Mouse (Mus musculus) hindbrain, embryonic 13.5 days (tissue): ENCODE results near the gene Adgre5. TPM values are rescaled to one million over a fixed set of nuclear protein-coding genes. Genes with fewer than 3 reads are reported as not detected.
A peak's percentile ranks its signal among the peaks of the same experiment; 100 is the strongest.

Experiments
- ATAC-seq: fragments of 200-750 bp; cut with Nextera tagmentation; 2 replicates; pipeline ENCODE4 v1.8.0; 2017; ENCODE audit warnings: moderate TSS enrichment; ENCODE audit not compliant: low FRiP score
- H3K27ac ChIP-seq: fragments of 300-500 bp; sonication (generic); 2 replicates; pipeline ENCODE4 v1.5.1; 2015; ENCODE audit warnings: inconsistent platforms, mild to moderate bottlenecking, moderate library complexity
- H3K27me3 ChIP-seq: fragments of 300-500 bp; sonication (generic); 2 replicates; pipeline ENCODE4 v1.6.1; 2015; ENCODE audit warnings: mild to moderate bottlenecking, inconsistent platforms
- H3K36me3 ChIP-seq: fragments of 300-500 bp; sonication (generic); 2 replicates; pipeline ENCODE4 v1.6.1; 2015; ENCODE audit warnings: mild to moderate bottlenecking, inconsistent platforms
- H3K4me1 ChIP-seq: fragments of 300-500 bp; sonication (generic); replicated peaks from 2 replicates; pipeline ENCODE4 v1.6.1; 2015; ENCODE audit warnings: inconsistent platforms
- H3K4me2 ChIP-seq: fragments of 300-500 bp; sonication (generic); 2 replicates; pipeline ENCODE4 v1.6.1; 2015; ENCODE audit warnings: inconsistent platforms, mild to moderate bottlenecking, moderate library complexity
- H3K4me3 ChIP-seq: fragments of 300-500 bp; sonication (generic); 2 replicates; pipeline ENCODE4 v1.5.1; 2015; ENCODE audit warnings: mild to moderate bottlenecking, inconsistent platforms
- H3K9ac ChIP-seq: fragments of 300-500 bp; sonication (generic); 2 replicates; pipeline ENCODE4 v1.6.1; 2015; ENCODE audit warnings: mild to moderate bottlenecking, inconsistent platforms
- H3K9me3 ChIP-seq: fragments of 300-500 bp; sonication (generic); 2 replicates; pipeline ENCODE4 v1.6.1; 2016; ENCODE audit warnings: inconsistent platforms
- WGBS: fragments of 180-500 bp; shearing (Covaris S2); methylation state at CpG from one replicate; pipeline ENCODE4 v1.1.7; 2015; 5-methylcytosine and 5-hydroxymethylcytosine counted together
- microRNA-seq: library from miRNA; unstranded; fragments of <30 nt; microRNA quantifications from one replicate; pipeline ENCODE4, GENCODE M21; 2016
- polyA plus RNA-seq: library from polyadenylated mRNA; unstranded; fragments of >200 nt; fragmentation: Nextera tagmentation; extraction: Ambion mirVana; gene quantifications from 2 replicates; pipeline ENCODE4 v1.2.1, GENCODE M21; 2015

Adgre5 gene
- polyA plus RNA-seq, 1 experiment from 2014 or later, result 13.0 TPM

DNA sequence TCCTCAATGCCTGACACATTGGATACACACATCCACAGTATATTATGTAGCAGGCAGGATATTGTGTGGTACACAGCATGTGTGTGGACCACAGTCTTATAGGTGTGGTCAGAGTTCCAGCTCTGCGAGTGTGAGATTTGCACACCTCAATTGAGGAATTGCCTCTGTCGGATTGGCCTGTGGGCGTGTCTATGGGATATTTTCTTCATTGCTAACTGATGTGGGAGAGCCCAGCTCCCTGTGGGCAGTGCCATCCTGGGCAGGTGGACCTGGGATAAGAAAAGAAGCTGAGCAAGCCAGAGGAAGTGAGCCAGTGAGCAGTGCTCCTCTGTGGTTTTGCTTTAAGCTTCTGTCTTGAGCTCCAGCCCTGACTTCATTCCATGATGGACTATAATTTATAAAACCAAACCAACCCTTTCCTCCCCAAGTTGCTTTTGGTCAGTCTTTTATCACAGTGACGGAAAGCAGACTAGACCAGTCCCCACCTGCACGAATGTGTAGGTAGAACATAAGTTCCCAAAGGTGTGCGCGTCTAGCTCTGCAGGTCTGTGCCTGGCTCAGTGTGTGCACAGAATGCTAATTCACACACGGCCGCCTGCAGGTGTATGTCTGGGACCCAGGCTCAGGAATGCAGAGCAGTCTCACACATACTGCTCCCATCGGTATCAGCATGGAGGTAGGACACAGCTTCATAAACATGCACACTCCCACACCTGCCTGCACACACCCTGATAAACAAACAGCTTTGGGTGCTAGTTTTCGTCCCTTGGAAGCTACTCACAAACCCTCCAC is 46.6 kb downstream of the Adgre5 start:
- H3K27me3 ChIP-seq, result no peaks in the 10 kb centered on the region
- H3K9ac ChIP-seq, result 0 out of 2 replicates have a peak overlapping the region, but pooled peaks have one; percentile 10
- peaks cover 30% of the 10 kb centered on the region for H3K36me3 ChIP-seq
- no peak for ATAC-seq
- no peak overlapping the region for H3K4me3 ChIP-seq
- H3K4me2 ChIP-seq, result no peak overlapping the region
- H3K9me3 ChIP-seq, result no peaks in the 10 kb centered on the region
- no peak overlapping the region for H3K27ac ChIP-seq
- WGBS, result 92% methylated on average over 11 of the region's 11 CpGs
- H3K4me1 ChIP-seq, result peaks cover 36% of the 10 kb centered on the region

DNA sequence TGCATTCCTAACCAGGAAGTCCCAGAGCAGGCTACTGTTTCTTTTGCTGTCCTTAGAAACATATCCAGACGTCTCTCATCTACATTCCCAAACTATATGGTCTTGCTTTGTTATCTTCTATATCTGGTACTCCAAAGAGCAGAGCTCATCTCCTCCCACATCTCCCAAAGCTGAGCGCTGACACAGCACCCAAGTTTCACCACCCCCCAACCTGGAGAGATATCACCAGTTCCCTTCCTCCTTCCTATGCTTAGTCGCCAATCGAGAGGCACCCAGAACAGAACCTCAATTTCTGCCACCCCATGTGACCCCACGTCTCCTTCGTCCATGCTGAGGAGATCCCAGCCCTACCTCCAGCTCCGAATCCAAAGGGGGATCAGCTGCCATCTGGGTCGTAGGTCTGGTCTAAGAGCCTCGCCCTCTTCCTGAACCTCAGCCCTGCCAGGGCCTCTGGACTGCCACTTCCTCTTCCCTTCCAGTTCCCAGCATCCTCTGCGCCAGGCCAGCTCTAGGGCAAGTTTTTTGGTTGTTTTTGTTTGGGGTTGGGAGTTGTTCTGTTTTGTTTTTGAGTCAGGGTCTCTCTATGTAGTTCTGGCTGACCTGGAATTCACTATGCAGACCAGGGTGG is 47.4 kb downstream of the Adgre5 start:
- no peak for ATAC-seq
- Histone ChIP-seq H3K9me3 (no peaks in the 10 kb centered on the region), H3K36me3 (peaks cover 35% of the 10 kb centered on the region), H3K27me3 (no peaks in the 10 kb centered on the region), H3K4me1 (peaks cover 31% of the 10 kb centered on the region), H3K9ac (0 out of 2 replicates have a peak overlapping the region, but pooled peaks have one; percentile 10), H3K4me2 (no peak overlapping the region), H3K27ac (no peak overlapping the region), H3K4me3 (no peak overlapping the region)
- WGBS, result 89% methylated on average over 10 of the region's 10 CpGs

DNA sequence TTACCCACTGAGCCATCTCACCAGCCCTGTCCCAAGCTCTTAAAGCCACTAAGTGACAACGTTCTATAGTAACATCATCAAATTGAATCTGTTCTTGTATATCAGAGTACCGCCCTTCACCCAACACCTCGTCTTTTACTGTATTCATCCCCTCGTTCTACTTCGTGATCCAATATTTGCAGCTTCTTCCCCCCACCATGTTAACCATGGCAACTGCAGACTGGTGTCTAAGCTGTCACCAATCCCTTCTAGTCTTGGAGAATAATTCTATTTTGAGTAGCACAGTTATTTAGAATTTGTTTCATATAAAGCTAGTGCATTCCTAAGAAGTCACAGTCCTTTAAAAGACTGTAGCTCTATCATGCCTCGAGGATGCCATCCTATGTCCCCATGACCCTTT is 51.9 kb downstream of the Adgre5 start:
- Histone ChIP-seq H3K36me3 (peaks cover 60% of the 10 kb centered on the region), H3K9me3 (no peaks in the 10 kb centered on the region), H3K27ac (no peak overlapping the region), H3K4me1 (0 out of 2 replicates have a peak, but pooled peaks cover 2% of the 10 kb centered on the region), H3K27me3 (no peaks in the 10 kb centered on the region), H3K4me3 (no peak overlapping the region), H3K4me2 (no peak overlapping the region), H3K9ac (no peak overlapping the region)
- ATAC-seq, result no peak
- WGBS, result 96% methylated on average over 6 of the region's 6 CpGs

DNA sequence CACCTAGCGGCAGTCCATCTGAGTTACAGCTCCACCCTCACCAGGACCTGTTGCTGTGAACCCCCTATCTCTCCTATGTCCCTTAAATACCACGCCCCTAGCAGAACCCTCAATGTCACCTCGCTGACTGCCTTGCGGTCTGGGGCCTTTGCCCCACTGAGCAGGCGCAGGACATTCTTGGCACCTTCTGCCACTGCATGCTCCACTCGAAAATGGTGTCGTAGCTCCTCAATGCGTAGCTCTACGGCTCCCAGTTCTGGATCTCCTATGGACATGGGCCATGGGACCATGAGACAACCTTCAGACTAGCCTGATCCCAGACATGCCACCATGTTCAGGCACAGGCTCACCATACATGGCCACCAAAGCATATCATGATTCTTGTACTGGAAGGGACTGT is 56.6 kb downstream of the Adgre5 start:
- no peak overlapping the region for H3K9ac ChIP-seq
- no peak overlapping the region for H3K4me3 ChIP-seq
- ATAC-seq, result no peak
- peaks cover 75% of the 10 kb centered on the region for H3K36me3 ChIP-seq
- no peak overlapping the region for H3K4me2 ChIP-seq
- H3K27ac ChIP-seq, result no peak overlapping the region
- no peaks in the 10 kb centered on the region for H3K9me3 ChIP-seq
- no peaks in the 10 kb centered on the region for H3K4me1 ChIP-seq
- 93% methylated on average over 9 of the region's 9 CpGs for WGBS
- H3K27me3 ChIP-seq, result no peaks in the 10 kb centered on the region

DNA sequence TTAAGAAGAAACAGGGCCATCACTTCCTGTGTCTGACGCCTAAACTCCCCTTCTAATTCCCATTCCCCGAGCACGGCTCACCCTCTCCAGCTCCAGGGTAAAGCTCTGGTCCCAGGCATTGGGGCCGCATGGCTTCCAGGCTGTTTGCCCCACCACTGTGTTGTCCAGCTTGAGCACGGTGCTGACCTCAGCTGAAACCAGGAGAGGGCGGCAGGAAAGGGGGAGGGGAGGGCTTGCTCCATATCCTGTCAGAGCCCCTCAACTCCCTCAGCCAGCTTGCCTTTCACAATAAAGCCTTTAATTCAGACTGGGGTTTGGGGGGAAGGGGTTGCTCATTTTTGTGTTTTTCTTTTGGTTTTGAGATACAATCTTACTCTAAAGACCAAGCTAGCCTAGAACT is 60.0 kb downstream of the Adgre5 start:
- Histone ChIP-seq H3K9me3 (no peaks in the 10 kb centered on the region), H3K4me1 (no peaks in the 10 kb centered on the region), H3K9ac (no peak overlapping the region), H3K4me2 (no peak overlapping the region), H3K27ac (no peak overlapping the region), H3K4me3 (no peak overlapping the region), H3K36me3 (peaks cover 94% of the 10 kb centered on the region), H3K27me3 (no peaks in the 10 kb centered on the region)
- no peak for ATAC-seq
- WGBS, result 41% methylated on average over 6 of the region's 6 CpGs

DNA sequence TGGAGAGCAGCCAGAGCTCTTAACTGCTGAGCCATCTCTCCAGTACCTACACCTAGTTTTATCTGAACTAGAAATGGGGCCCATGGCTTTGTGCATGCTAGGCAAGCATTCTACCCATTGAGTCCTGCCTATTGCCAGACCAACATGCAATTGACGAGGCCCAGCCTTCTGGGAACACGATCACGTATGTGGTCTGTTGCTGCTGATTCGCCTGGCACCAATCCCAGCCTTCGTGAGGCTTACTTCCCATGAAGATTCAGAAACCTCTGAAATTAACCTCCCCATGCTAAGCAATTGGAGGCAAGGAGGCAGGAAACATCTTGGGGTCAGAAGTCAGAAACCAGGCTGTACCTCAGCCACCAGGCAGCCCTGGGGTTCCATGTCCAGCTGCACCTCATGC is 60.5 kb downstream of the Adgre5 start:
- Histone ChIP-seq H3K4me1 (no peaks in the 10 kb centered on the region), H3K27me3 (no peaks in the 10 kb centered on the region), H3K9me3 (no peaks in the 10 kb centered on the region), H3K4me2 (no peak overlapping the region), H3K36me3 (peaks cover 93% of the 10 kb centered on the region), H3K27ac (no peak overlapping the region), H3K9ac (no peak overlapping the region), H3K4me3 (no peak overlapping the region)
- ATAC-seq, result no peak
- WGBS, result 82% methylated on average over 5 of the region's 5 CpGs

DNA sequence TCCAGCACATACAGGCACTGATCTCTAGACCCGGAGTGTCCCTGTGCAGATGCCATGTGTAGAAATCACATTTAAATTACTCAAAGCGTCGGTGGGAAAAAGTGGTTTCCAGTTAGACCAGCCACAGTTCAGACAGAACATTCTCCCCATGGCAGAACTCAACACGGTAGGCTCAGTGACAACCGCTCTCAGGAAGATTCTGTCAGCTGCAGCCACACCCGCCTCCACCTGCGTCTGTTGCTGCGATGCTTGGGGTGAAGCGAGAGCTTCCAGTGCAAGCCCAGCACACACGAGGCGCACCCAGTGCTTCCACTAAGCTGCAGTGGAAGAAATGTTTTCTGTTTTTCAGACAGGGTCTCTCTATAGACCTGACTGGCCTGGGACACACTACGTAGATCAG is 61.3 kb downstream of the Adgre5 start:
- Histone ChIP-seq H3K4me1 (no peaks in the 10 kb centered on the region), H3K27ac (no peak overlapping the region), H3K9me3 (no peaks in the 10 kb centered on the region), H3K4me2 (no peak overlapping the region), H3K9ac (no peak overlapping the region), H3K27me3 (no peaks in the 10 kb centered on the region), H3K36me3 (peaks cover 87% of the 10 kb centered on the region), H3K4me3 (no peak overlapping the region)
- 96% methylated on average over 12 of the region's 12 CpGs for WGBS
- ATAC-seq, result no peak

DNA sequence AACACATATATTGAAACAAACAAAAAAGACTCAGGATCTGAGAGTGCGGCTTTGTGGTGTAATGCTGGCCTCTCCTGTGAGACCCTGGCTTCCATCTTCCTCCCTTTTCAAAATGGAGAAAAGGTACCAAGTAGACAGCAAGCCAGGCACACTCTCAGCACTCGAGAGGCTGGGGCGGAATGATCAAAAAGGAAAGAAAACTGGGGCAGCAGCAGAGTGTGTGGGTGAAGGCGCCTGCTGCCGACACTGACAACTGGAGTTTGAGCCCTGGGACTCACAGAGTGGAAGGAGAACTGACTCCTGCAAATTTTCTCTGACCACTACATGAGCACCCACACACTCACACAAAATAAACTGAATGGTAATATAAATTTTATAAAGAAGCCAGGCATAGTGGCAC is 66.6 kb downstream of the Adgre5 start:
- Histone ChIP-seq H3K4me2 (no peak overlapping the region), H3K9ac (no peak overlapping the region), H3K27ac (no peak overlapping the region), H3K27me3 (0 out of 2 replicates have a peak, but pooled peaks cover under 1% of the 10 kb centered on the region), H3K36me3 (peaks cover 88% of the 10 kb centered on the region), H3K9me3 (no peaks in the 10 kb centered on the region), H3K4me3 (no peak overlapping the region), H3K4me1 (no peaks in the 10 kb centered on the region)
- ATAC-seq, result no peak
- WGBS, result 94% methylated on average over 5 of the region's 5 CpGs

Small RNA genes lying within 50 kb of the gene (microRNA-seq; reads per million reads assigned to microRNA genes)
- gene Mir1668, result not detected

Other genes starting within 250 kb of the Adgre5 start
- 0.05 and 0.09 TPM in 2 replicates for gene Olfr370, start 205.5 kb downstream of the Adgre5 start, polyA plus RNA-seq
- gene Ndufb7, start 174.7 kb downstream of the Adgre5 start, polyA plus RNA-seq, result 375 and 381 TPM in 2 replicates
- gene Tecr, start 133.4 kb downstream of the Adgre5 start, polyA plus RNA-seq, result 998 and 1,025 TPM in 2 replicates
- gene Dnajb1, start 133.1 kb downstream of the Adgre5 start, polyA plus RNA-seq, result 54.1 and 54.2 TPM in 2 replicates
- gene Gipc1, start 88.6 kb downstream of the Adgre5 start, polyA plus RNA-seq, result 155 and 159 TPM in 2 replicates
- 0.38 and 0.70 TPM in 2 replicates for gene Ptger1, start 74.6 kb downstream of the Adgre5 start, polyA plus RNA-seq
- 20.7 and 23.7 TPM in 2 replicates for gene Pkn1, start 42.1 kb downstream of the Adgre5 start, polyA plus RNA-seq
- gene Ddx39, start 26.1 kb downstream of the Adgre5 start, polyA plus RNA-seq, result 116 and 119 TPM in 2 replicates
- 47.9 and 49.3 TPM in 2 replicates for gene Adgrl1, start 158.8 kb upstream of the Adgre5 start, polyA plus RNA-seq
- 0.76 and 0.84 TPM in 2 replicates for gene Gm10644, start 213.9 kb upstream of the Adgre5 start, polyA plus RNA-seq
- 14.0 and 15.8 TPM in 2 replicates for gene Asf1b, start 214.2 kb upstream of the Adgre5 start, polyA plus RNA-seq
- 188 and 191 TPM in 2 replicates for gene Prkaca, start 231.7 kb upstream of the Adgre5 start, polyA plus RNA-seq